Mouse (Mus musculus): ENCODE results near the gene AW011738.

The AW011738 gene

GRCm38 (mm10) chr4:156203001-156203412 lies at the start of gene AW011738:
TSS of gene AW011738 (plus strand) at chr4:156203304.
- DNase-seq (ENCODE audit: low spot score in 2 of 2): peak; percentile 47 to 69

GRCm38 (mm10) chr4:156154771-156155170 lies 48.3 kb upstream of the AW011738 start:
- DNase-seq (ENCODE audit: low spot score in 2 of 2): no peak

GRCm38 (mm10) chr4:156166477-156166876 lies 36.6 kb upstream of the AW011738 start:
- DNase-seq (ENCODE audit: low spot score in 2 of 2): peak in 1 of 2 experiments; percentile 36

DNA sequence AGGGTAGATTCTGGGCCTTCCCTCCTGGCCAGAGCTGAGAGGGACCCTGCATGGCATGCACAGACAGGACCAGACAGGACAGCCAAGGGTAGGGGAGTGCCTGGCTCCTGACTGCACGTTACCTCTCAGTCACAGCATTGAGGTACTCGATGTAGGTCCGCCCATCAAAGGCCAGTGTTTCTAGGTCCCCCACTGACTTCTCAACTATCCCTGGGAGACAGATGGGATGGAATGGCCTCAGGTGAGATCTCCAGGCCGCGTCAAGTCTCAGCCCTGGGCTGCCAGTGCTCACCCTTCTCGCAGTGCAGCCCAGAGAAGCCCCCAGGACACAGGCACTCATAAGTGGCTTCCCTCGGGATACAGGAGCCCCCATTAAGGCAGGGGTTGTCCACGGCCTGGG lies 34.5 kb upstream of the AW011738 start:
- peak in 1 of 2 experiments; percentile 41 for DNase-seq (ENCODE audit: low spot score in 2 of 2)

DNA sequence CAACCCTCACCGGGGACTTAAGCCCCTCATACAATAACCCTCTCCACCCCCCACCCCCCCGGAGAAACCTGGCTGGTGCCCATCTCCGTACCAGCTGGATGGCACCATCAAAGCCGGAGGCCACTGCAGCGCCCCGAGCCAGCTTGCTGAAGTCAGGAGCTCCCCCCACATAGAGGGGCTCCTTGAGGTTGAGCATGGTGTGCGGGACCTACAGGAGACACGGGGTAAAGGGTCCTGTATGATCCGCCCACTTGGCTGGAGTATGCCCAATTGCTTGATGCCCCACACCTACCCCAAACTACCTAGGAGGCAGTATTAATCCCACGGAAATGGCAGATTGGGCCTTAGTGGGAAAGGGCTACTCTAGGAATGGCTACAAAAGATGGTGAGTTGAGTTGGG lies 34.0 kb upstream of the AW011738 start:
- no peak for DNase-seq (ENCODE audit: low spot score in 2 of 2)

DNA sequence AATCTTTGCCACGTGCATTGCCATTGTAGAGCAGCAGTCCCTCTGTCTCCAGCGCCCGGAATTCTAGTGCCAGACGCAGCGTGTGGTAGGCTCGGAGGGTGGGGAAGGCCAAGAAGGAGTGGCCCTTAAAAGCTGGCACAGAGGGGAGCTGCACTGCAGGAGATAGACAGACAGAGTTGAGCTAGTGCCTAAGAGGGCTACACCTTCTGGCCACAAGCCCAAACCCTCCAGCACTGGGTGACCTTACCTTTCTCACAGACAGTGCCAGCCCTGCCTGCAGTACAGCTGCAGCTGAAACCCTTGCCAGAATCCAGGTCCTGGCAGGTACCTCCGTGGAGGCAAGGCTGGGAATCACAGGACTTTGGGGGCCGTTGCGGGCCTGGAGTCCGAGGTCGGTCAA lies 31.3 kb upstream of the AW011738 start:
- DNase-seq (ENCODE audit: low spot score in 2 of 2): no peak

DNA sequence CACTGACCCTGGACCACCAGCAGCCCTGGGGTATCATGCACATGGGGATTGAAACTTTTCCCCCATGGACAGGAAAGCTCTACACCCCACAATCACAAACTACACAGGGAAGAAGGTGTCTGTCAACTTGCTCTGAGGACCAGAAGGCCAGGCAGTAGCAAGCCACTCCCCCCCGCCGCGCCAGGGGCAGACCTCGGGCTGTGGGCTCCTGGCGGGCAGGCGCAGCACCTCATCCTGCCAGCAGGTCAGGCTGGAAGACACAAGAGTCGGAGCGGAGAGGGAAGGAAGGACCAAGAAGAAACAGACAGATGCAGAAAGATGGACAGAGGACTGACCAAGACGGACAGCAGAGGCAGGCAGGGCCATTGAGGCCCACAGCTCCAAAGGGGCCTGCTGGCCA lies 25.5 kb upstream of the AW011738 start:
- no peak for DNase-seq (ENCODE audit: low spot score in 2 of 2)

- no peak for DNase-seq (ENCODE audit: low spot score in 2 of 2)
Measured at GRCm38 (mm10) chr4:156183747-156184146, 19.4 kb upstream of the AW011738 start.

- no peak for DNase-seq (ENCODE audit: low spot score in 2 of 2)
Measured at GRCm38 (mm10) chr4:156184291-156184954, 18.7 kb upstream of the AW011738 start.

GRCm38 (mm10) chr4:156185456-156185949 lies 17.6 kb upstream of the AW011738 start:
- DNase-seq (ENCODE audit: low spot score in 2 of 2): no peak

- no peak for DNase-seq (ENCODE audit: low spot score in 2 of 2)
Measured at GRCm38 (mm10) chr4:156185950-156186850, 16.9 kb upstream of the AW011738 start.

- no peak for DNase-seq (ENCODE audit: low spot score in 2 of 2)
Measured at GRCm38 (mm10) chr4:156188162-156188810, 14.8 kb upstream of the AW011738 start.

- DNase-seq (ENCODE audit: low spot score in 2 of 2): no peak
Measured at GRCm38 (mm10) chr4:156188811-156189323, 14.2 kb upstream of the AW011738 start.

DNA sequence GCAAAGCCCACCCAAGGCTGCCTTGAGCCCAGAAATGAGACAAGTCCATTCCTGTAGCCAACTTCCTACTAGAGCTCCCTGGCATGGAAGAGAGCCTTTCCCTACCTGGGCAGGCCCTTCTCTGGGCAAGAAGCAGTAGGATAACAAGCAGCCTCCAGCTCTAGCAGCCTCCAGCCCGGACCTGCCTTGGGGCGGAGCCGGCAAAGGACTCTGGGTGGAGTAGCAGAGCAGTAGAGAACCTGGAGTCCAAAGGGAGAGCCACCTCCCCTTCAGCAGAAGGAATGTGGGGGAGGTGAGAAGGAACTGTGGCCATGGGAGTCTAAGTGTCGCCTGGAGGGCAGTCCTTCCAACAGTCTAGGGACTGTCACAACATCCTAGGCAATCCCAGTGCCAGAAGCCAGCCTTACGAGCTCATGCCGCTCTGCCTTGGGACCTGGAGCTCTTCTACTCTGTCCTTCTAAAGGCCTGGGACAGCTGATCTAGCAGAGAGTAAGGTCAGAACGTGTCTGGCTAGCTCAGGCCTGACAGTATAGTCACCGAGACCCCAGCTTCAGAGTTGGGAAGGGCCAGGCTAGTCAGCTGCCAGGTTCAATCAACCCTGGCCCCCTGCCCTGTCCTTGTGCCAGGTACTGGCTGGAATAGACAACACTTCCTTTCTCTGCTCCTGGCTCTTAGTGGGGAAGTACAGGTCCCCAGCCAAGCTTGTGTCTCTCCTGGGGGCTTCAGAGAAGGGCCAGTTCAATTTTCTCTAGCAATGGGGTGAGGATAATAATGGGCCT lies 10.5 kb upstream of the AW011738 start:
- peak in 1 of 2 experiments; percentile 55 for DNase-seq (ENCODE audit: low spot score in 2 of 2)

DNA sequence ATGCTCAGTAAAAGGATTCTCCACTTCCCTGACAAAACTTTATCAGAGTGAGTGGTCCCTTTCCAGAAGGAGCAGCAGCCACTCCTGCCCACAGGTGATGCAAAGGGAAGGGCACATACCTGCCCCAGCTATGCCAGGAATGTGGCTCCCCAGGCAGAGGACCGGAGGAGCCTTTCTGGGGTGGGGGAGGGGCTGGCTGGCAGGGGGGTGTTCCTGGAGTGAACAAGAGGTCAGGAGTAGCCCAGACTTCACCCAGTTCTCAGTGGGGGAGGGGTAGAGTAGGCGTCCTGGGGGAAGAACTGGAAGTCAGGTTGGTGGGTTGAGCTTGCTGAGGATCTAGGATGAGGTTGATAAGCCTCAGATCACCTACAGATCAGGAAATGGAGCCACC lies 9.9 kb upstream of the AW011738 start:
- DNase-seq (ENCODE audit: low spot score in 2 of 2): peak in 1 of 2 experiments; percentile 45

GRCm38 (mm10) chr4:156193906-156194305 lies 9.2 kb upstream of the AW011738 start:
- DNase-seq (ENCODE audit: low spot score in 2 of 2): no peak

DNA sequence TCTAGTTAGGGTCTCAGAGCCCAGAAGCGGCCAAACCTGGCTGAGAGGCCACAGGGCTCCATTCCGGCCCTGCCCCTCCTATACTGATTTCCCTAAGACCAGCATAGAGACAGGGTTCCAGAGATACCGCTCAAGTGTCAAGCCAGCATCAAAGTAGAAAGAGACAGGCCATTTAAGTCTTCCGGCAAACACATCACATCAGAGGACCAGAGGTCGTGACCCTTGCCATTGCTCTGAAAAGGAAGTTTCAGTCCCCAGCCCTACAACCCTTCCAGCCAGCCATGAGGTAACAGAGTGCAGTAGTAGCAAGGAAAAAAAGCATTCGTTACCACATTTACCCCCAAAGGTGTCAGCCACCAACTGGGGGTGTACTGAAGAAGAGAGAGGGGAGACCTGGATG lies 8.8 kb upstream of the AW011738 start:
- no peak for DNase-seq (ENCODE audit: low spot score in 2 of 2)

- DNase-seq (ENCODE audit: low spot score in 2 of 2): peak in 1 of 2 experiments; percentile 53
Measured at GRCm38 (mm10) chr4:156195927-156196870, 6.9 kb upstream of the AW011738 start.

GRCm38 (mm10) chr4:156197131-156197828 lies 5.8 kb upstream of the AW011738 start, which contains the start of gene Agrn:
TSS of gene Agrn (minus strand) at chr4:156197488.
- peak in 1 of 2 experiments; percentile 69 for DNase-seq (ENCODE audit: low spot score in 2 of 2)

Data from urinary bladder, postnatal 4 days (tissue).